Mouse (Mus musculus) liver, embryonic 14.5 days (tissue): Measurements from ENCODE around the gene Sh3bgr.

Experiments used
- CTCF ChIP-seq: IDR thresholded peaks from 2 replicates; pipeline ENCODE4 v1.5.1; 2016; ENCODE audit warnings: antibody characterized with exemption, low read depth, control low read depth
- EP300 ChIP-seq: IDR thresholded peaks from 2 replicates; pipeline ENCODE4 v1.6.1; 2016; ENCODE audit warnings: antibody characterized with exemption, low read depth

DNA sequence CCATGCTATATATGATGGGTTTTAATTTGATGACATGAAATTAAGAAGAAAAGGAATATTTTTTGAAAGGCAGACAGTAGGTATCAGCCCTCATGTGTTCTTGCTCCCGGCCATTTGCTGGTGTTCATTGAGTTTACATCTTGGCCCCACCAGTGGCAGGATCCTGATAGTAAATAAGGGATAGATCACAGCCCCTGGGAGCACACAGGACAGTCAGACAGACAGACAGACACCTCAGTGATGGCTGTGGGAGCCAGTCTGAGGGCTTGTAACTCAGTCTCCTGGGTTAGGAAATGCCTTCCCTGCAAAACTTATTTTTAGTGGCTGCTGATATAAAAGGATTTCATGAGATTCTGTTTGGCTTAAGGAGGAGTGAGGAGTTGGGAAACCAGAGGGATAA is 22.2 kb downstream of the Sh3bgr start:
- no peak for TF ChIP-seq CTCF
- TF ChIP-seq EP300: no peak
